Mouse (Mus musculus) heart, postnatal 36 days (tissue): ENCODE data around the gene Mroh3. TPM values are rescaled to one million over a fixed set of nuclear protein-coding genes. Genes with fewer than 3 reads are reported as not detected.

Experiments
- total RNA-seq, 2 experiments: library from RNA; stranded (reverse); gene quantifications; 2 replicates each; pipeline ENCODE4 v1.2.3; 2021

Gene Mroh3
- total RNA-seq, 2 experiments from 2014 or later: not detected

Other genes starting within 250 kb of the Mroh3 start
- gene Igfn1, start 206.5 kb downstream of the Mroh3 start, total RNA-seq: not detected
- 10 to 100 TPM; 16.1 to 19.4 TPM for gene Tmem9, start 204.7 kb downstream of the Mroh3 start, total RNA-seq
- not detected for gene Ascl5, start 162.0 kb downstream of the Mroh3 start, total RNA-seq
- gene Cacna1s, start 160.1 kb downstream of the Mroh3 start, total RNA-seq: 1 to 10 TPM; 3.4 to 5.7 TPM
- gene Kif21b, start 81.4 kb downstream of the Mroh3 start, total RNA-seq: under 1 TPM; 0.92 to 0.95 TPM
- gene Inava, start 21.4 kb upstream of the Mroh3 start, total RNA-seq: not detected
- not detected for gene Gpr25, start 48.0 kb upstream of the Mroh3 start, total RNA-seq
- gene Camsap2, start 133.3 kb upstream of the Mroh3 start, total RNA-seq: 10 to 100 TPM; 23.7 to 24.5 TPM
- gene Ddx59, start 202.4 kb upstream of the Mroh3 start, total RNA-seq: 10 to 100 TPM; 11.9 to 14.2 TPM